Mouse (Mus musculus): ENCODE results near the gene Rxylt1. TPM values are rescaled to one million over a fixed set of nuclear protein-coding genes. Genes with fewer than 3 reads are reported as not detected.

Gene Rxylt1
- polyA plus RNA-seq, 1 experiment from 2014 or later = 38.1 TPM

- WGBS = 76% methylated on average over 7 of the region's 7 CpGs
- Histone ChIP-seq H3K27ac (ENCODE audit: low read length) (no peak overlapping the region), H3K4me2 (ENCODE audit: low read length) (no peak overlapping the region)
Observed at GRCm38 (mm10) chr10:122029738-122030137, 67.4 kb downstream of the Rxylt1 start.

More at GRCm38 (mm10) chr10:122029738-122030137, 67.4 kb downstream of the Rxylt1 start:
- H3K9ac ChIP-seq (ENCODE audit: low read depth, low read length) = no peak overlapping the region
- H3K4me3 ChIP-seq (ENCODE audit: low read depth, low read length) = no peak overlapping the region
- 0 out of 2 replicates have a peak, but pooled peaks cover 2% of the 10 kb centered on the region for H3K9me3 ChIP-seq (replicated peaks; ENCODE audit: control insufficient read depth, low read length, poor library complexity, severe bottlenecking)
- no peaks in the 10 kb centered on the region for H3K36me3 ChIP-seq (ENCODE audit: control insufficient read depth, insufficient read depth, low read length)
- H3K27me3 ChIP-seq (ENCODE audit: control insufficient read depth, insufficient read depth, low read depth, low read length) = no peaks in the 10 kb centered on the region
- peaks cover 3% of the 10 kb centered on the region; the same call in 1 of the 2 replicates for H3K4me1 ChIP-seq (ENCODE audit: control insufficient read depth, insufficient read depth, low read length)
- ATAC-seq = no peak

Other genes starting within 250 kb of the Rxylt1 start
- gene Srgap1, start 50.1 kb downstream of the Rxylt1 start, polyA plus RNA-seq (2015; fragmentation: Nextera tagmentation; extraction: Ambion mirVana) = 34.4 and 42.1 TPM in 2 replicates